Mouse (Mus musculus) mouse embryonic stem cell (cell line): Measurements from ENCODE around the gene Tac4.

Experiments
- in situ Hi-C, 2 experiments: fragments of 300-500 bp; cut with MboI; formaldehyde crosslinking; loops; 1 replicate in 1 of 2; 3 replicates in 1 of 2; pipeline ENCODE4 v1.14.3; 2019 to 2020; ENCODE audit warnings: low sequenced_read_pairs in 2 of 2, low pct_unique_long_range_greater_than_20kb in 1 of 2, mixed read lengths in 1 of 2; ENCODE audit not compliant: unreplicated experiment in 1 of 2

Gene Tac4

DNA sequence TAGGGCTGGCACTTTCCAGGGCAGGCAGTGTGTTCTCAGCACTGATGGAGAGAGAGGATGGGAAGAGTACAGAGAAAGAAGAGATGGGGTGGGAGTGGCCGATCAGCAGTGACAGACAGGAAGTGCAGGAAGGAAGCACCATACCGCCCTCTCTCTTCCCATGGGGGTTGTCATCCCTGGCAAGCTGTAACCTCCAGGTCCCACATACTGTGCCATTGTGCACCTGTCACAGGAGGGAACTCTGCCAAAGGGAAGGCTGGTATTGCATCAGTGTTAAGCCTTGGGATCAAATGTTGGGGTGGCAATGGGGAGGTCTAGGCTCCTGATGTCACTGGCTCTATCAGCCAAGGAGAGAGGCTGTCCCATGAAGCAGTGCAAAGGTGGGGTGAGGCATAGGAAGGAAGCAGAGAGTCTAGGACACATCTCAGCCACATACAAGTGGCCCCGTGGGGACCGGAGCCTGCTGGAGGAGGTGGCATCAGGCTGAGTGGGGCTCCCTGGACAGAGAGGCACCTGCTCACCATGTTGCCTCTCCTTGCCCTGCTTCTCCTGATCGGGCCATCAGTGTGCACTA, at the start of gene Tac4:
TSS of gene Tac4 (plus strand) at position 352 of the 574 bp plus-strand sequence.
- in situ Hi-C loops = no loop called here

DNA sequence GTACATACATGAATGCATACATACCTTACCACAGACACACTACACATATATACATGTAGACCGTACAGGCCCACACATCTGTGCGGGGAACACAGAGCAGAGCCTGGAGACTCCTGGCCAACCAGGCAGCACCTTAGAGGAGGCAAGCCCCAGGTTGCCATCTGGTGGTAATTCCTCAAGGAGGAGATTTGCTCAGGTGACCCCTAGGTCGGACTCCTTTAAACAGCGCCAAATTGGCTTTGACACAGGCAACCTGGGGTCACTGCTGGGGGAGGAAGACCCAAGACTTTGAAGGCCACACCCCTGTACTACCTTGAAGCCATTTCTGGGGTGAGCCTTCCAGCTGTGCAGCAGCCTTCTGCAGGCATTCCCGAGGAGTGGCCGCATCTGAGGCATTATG, 47.7 kb upstream of the Tac4 start:
- in situ Hi-C loops = no loop called here

DNA sequence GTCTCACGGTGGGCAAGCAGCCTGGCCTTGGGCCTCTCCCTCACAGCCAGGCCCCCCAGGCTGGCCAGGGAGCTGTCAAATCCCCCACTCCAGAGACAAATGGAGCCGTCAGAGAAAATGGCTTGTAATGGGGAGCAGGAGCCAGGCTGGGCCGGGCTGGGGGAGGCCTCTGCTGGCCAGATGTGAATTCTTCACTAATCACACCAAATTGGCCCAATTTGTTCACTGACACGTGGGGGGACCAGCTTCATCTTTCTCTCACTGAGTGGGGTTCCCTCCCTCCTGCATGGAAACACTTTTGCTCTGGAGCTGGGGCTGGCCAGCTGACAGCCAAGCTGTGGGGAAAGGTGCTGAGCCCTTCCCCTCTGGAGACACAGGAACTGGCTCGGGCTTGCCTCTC, 47.0 kb upstream of the Tac4 start:
- in situ Hi-C loops = no loop called here

DNA sequence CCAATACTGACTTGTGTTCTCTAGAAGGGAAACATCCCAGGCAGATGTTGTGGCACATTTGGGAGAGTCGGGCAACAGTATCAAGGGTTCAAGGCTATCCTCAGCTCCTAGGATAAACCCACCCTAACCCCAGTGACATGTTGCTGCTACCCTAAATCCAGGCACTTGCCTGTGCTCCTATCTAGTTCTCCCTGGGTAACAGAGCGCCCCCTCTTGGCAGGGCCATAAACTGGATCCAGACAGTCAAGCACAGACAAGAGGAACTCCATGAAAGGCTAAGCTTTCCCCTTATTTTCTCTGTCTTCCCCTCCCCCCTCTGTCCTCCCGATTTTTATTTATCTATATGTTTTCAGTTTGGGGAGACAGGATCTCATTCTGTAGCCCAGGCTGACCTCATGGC, 45.1 kb upstream of the Tac4 start:
- in situ Hi-C loops = no loop called here

DNA sequence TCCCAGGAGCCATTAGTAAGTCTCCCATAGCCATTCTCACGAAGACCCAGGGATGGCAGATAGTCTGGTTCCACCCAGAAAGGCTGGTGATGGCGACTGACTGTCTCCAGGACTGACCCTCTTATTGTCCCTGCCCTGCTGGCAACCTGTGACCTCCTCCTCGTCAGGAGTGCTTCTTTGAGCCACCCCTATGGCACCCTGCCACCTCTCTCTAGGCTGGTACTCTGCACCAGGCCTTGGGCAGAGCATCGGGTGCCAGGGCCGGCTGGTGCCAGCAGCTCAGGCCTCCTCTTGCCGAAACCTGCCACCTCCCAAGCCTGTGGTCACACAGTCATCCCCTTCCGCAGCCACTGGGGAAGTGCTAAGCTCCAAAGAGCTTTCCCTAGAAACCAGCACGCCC, 42.2 kb upstream of the Tac4 start:
- in situ Hi-C loops = no loop called here

DNA sequence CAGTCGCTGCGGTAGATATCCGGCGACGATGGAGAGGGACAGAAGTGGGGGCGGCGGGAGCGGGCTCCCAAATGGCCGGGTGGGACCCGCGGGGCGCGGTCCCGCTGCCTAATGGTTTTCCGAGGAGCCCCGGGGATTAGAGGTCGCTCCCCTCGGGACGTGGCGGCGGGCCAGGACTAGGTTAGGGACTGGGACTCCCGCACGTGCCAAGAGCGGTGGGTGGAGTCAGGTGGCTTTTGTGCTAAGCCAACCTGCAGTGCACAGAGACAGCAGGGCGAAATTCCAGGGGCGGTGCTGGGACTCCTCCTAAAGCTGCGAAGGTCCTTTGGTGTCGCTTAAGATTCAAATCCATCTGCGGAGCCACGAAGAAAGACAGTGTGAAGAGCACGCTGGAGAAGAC, 37.9 kb upstream of the Tac4 start:
- in situ Hi-C loops = no loop called here

DNA sequence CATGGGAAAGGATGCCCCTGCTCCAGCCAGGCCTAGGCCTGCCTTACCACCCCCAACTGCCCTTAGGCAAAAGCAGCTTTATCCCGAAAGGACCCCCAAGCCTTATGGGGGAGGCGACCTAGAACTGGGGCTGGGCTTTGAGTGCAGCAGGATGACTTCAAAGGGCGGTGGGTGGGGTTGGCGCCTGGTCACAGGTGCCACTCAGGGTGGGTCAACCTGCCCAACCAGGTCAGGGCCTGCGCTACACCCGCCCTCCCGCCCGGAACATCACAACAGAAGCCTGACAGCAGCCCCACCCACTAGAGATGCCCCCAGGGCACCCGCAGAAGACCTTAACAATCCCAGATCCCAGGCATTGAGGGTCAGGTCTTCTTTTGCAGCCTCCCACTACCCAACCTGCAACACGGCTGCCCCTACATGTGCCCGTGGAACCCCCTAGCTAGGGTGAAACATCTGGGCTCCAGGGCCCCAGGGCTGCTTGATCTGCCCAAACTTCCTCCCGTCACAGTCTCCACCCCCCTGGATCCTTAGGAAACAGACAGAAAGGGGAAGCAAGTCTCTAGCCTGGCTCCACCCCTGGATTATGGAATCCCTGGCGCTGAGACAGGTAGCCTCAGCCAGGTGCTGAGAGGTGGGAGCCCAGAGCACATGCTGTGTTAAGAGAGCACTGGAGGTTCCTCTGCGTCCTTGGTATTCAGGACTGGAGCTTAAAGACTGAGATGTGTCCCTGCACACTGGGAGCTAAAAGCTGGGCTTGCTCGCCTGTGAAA, 37.0 kb upstream of the Tac4 start:
- in situ Hi-C loops = no loop called here

DNA sequence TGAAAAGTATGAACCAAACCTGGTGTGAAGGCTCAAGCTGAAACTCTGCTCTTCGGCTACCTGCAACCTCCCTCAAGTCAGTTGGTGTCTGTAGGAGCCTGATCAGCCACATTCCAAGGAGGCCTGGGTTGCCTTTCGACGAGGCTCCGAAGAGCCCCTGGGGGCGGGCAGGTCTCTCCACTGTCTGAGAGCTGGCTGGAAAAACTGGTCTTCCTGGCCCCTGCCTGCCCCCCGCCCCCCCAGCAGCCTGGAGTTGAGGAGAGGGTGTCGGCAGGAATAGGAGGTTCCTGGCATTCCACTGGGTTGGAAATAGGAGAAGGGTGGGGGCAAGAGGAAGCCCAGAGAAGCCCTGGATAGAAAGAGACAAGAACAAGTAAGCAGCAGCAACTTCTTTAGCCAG, 35.9 kb upstream of the Tac4 start:
- in situ Hi-C loops = no loop called here

DNA sequence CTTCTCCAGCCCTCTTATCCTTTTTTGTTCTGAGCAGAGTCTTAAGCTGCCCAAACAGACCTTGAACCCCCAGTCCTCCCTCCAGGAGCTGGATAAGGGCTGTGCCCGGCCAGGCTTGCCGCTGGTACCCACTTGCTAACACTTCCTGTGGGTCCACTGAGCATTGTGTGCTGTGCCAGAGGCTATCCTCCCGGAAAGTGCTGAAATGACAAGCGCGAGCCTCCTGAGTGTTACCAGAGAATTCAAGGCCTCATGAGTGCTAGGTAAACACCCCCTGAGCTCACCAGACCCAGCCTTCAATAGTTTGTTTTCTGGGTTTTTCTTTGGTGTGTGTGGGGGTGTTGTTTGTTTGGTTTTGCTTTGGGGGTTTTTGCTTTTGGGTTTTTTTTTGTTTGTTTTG, 33.9 kb upstream of the Tac4 start:
- in situ Hi-C loops = no loop called here

DNA sequence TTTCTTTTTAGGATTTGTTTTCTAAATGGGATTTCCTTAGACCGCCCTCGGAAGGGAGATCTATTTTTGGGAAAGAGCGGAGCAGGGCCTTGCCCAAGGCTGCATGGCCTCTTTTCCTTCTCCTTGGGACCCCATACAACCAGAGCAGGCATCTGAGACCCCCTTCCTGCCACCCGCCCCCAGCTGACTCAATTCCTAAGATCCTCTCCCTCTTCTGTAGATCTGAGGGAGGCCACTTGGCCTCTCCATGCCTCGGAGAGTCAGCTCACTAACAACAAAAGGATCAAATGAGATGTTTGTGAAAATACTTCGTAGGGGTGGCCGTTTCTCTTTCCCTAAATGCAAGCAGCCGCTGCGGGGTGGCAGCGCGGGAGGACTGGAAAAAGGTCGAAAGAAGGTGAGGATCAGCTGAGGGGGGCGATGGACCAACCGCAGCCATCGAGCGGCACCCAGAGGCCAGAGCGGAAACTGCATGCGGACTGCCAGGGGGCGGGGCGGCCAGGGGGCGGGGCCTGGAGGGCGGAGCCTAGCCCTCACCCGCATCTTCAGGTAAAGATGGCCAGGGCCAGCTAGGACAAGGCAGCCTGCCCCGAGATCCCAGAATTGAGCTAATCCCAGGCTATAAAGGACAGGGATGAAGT, 29.5 kb upstream of the Tac4 start:
- in situ Hi-C loops = no loop called here

DNA sequence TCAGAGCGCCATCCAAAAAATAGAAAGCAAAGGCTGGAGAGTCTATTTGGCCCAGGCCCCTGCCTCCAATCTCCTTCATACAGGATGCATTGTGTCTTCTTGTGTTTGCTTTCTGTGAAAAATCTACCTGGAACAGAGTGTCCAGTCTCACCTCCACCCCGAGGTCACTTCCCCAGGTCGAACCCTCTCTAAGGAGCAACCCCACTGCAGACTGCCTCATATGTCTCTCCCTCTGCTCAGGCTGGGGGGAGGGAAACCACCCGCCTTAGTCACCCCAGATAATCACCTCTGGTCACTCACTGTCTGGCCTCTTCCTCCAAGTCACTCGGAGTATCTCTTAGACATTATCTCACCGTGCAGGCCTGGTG, 29.0 kb upstream of the Tac4 start:
- in situ Hi-C loops = no loop called here

DNA sequence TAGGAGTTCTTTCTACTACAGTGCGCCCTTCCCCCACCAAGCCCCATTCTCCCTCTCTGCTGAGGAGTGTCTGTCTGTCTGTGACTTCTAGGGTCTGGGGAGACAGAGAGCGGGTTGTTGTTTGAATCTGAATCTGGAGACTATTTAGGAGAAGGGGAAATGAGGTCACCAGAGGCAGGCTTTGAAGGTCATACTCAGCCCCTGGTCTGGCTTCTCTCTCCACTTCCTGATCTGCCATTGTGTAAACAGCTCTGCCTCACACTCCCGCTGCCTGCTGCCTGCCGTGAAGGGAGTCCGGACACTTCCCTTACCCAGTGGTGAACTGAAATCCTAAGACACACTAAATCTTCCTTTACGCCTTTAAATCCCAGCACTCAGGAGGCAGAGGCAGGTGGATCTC, 22.9 kb upstream of the Tac4 start:
- in situ Hi-C loops = loop anchor here in 1 of 2 experiments (5.0 kb wide), 1 partner anchor 116 kb away; the partner anchor contains the start of gene Dlx3

DNA sequence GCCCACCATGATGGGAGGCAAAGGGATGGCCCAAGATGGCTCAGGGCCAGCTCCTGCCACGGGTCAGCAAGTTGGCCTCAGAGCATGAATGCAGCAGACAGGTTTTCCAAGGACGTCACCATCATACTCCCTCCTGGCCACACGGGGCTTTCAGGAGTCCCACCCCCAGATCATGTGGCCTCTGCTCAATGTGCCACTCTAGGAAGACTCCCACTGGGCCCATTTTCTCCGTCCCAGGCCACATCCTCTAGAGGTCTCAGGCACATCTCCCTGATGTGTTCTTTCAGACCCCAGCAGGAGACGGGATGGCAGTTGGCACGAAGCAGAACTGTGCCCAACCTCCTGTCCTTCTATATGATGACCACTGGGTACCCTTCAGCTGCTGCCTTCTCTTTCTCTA, 18.7 kb upstream of the Tac4 start:
- in situ Hi-C loops = loop anchor here in 1 of 2 experiments (5.0 kb wide), 1 partner anchor 120 kb away; the partner anchor contains the start of gene Dlx3

DNA sequence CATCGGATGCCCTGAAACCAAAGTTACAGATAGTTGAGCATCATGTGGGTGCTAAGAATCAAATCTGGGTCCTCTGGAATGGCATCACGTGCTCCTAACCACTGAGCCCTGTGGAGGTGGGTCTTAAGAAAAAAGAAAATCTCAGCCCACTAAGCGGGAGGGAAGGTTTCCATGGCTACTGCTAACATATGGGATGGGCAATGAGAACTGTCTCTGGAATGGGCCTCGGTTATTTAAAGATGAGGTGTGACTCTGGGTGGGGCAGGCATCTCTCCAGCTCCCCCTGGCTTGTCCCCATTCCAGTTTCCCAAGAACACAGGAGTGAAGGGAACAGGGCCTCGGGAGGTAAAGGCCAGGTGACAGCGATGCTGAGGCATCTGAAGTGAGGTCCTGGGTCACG, 15.9 kb upstream of the Tac4 start:
- in situ Hi-C loops = no loop called here

DNA sequence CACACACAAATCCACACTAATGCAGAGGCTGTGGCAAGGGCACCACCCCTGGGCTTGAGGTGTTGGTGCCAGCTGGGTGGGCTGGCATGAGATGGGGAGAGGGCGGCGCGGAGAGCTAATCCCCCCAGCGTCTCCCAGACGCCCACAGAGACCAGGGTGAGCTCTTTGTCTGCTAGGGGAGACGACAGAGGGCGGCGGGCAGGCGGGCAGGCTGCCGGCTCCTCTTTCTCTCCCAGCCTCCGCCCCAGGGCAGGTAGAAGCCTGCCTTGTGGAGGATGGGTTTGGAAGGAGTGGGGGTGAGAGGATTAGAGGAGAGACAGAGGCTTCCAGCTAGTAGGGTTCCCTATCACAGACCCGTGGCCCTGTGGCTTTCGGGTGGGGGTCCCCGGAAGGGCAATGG, 14.3 kb upstream of the Tac4 start:
- in situ Hi-C loops = no loop called here

DNA sequence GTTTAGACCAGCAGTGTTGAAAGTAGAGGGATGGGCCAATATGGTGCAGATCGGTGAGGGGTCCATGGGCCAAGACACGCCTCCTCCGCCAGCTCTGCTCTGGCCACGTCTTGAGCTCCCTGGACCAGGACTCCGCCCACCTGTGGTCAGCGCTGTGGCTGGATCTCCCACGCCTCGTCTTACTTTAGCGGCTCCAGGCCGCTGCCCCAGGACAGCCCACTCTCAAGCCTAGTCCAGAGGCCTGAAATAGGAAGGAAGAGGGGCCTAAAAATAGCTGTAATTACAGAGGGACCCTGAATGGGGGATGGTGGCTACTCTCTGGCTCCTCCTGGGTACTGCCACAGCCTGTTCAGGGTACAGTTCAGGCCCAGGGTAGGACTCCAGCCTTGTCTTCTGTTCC, 11.2 kb upstream of the Tac4 start:
- in situ Hi-C loops = no loop called here

DNA sequence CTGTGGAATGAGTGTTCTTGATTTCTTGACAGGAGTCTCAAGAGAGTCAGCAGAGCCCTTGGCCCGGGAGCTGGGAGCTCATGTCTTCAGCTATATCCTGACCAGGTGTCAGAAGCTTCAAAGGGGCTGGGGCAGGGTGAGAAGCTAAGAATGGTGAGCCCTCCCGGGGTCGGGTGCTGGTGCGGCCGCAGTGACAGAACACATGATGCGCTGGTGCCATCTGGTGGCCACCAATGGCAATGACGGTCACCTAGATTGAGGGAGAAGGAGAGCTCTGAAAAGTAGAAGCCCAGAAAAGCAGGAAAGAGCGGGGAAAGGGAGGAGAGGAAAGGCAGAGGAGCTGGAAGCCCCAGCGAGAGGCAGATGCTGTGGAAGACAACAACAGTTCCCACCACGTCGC, 10.0 kb upstream of the Tac4 start:
- in situ Hi-C loops = no loop called here

DNA sequence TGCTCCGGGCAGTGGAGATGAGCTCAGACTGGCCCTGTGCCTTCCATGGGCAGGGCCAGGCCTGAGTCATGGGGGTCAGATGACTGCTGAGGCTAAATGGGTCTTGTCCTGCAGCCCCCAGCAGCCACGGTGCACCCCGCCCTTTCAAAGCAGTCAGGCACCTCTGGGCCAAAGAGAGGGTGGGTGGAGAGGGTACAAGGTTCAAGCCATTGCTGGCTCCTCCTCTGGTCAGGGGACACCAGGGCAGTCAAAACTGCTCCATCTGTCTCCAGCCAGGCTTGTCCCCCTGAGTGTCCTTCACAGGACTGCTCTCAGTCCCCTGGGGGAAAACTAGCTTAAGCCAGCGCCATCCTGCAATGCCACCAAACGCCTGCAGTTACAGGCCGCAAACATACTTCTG, 9.2 kb upstream of the Tac4 start:
- in situ Hi-C loops = no loop called here

DNA sequence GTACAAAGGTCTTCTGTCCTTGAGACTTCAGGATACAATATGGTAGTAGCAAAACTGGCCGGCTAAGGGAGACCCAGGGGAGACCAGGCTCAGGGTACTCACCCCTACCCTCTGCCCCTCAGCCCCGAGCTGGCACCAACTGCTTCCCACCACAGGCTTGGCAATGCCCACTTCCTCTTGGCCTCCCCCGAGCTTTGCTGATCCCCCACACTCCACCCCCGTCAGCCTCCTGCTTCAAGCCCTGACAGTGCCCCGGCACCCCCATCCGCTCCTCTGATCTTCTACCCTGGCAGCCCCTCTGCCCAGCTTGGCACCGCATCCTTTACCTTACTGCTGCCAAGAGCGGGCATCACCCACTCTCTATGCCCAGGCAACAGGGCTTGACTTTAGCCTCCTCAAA, 7.2 kb upstream of the Tac4 start:
- in situ Hi-C loops = no loop called here

DNA sequence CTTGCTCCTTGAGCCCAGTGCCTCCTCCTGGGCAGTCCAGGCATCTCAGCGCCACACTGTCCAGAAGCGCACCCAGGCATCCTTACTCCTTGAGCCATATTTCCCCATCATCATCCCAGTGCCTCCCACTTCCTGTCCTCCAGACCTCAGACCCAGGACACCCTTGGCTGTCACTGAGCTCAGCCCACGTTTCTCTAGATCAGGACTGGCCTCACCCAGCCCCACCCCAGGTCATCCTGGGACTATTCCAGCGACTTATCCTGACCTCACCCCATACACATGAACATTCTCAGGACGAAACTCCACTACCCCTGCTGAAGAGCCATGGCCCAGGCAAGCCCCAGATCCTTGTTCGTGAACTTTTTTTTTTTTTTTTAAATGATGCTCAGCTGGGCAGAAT, 5.6 kb upstream of the Tac4 start:
- in situ Hi-C loops = loop anchor here in 1 of 2 experiments (5.0 kb wide), 1 partner anchor 262 kb away; no protein-coding TSS in a partner anchor
